Mouse (Mus musculus): ENCODE measurements around the gene Dner.
A peak's percentile ranks its signal among the peaks of the same experiment; 100 is the strongest.

Gene Dner

GRCm38 (mm10) chr1:84695517-84696411 lies at the start of gene Dner:
TSS of gene Dner (minus strand) at chr1:84696221.
- peak; percentile 90 for DNase-seq (ENCODE audit: low spot score)

- no peak for DNase-seq (ENCODE audit: low spot score)
Measured at GRCm38 (mm10) chr1:84742156-84742555, 46.1 kb upstream of the Dner start.

- no peak for DNase-seq (ENCODE audit: low spot score)
Measured at GRCm38 (mm10) chr1:84740080-84740479, 44.1 kb upstream of the Dner start.

DNA sequence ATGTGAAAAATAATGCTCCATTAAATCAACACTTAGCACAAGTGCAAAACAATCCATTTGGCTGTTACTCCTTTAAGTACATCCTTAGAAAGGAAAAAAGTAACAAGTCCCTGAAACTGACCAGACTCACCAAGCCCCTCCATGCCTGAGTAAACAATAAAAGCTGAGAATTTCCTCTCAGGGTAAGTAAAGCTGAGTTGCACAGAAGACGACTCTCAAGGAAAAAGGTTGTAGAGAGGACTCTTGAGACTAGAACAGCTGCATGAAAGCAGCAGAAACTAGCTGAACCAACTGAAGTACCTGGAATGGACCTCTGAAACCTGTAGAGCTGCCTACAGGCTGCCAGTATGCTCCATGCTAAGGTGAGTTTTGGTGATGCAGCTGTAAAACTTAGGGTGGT lies 41.1 kb upstream of the Dner start:
- no peak for DNase-seq (ENCODE audit: low spot score)

GRCm38 (mm10) chr1:84733799-84734198 lies 37.8 kb upstream of the Dner start:
- peak; percentile 66 for DNase-seq (ENCODE audit: low spot score)

DNA sequence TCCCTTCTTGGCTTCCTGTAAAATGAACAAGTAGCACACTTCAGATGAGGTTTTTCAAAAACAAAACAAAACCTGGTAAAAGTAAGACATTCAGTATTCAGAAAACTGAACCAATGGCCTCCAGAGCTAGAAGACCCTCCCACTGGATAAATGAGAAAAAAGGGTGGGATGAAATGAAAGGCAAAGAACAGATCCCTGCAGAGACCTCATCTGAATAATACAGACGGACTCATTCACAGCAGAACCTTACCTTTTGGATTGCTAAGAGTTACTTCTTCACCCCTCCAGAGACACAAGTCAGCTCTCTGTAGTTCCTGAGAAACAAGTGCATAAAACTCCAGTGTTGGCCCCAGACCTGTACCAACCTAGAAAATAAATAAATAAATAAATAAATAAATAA lies 35.7 kb upstream of the Dner start:
- DNase-seq (ENCODE audit: low spot score), result no peak

GRCm38 (mm10) chr1:84722841-84723240 lies 26.8 kb upstream of the Dner start:
- no peak for DNase-seq (ENCODE audit: low spot score)

- DNase-seq (ENCODE audit: low spot score), result no peak
Measured at GRCm38 (mm10) chr1:84722371-84722770, 26.4 kb upstream of the Dner start.

DNA sequence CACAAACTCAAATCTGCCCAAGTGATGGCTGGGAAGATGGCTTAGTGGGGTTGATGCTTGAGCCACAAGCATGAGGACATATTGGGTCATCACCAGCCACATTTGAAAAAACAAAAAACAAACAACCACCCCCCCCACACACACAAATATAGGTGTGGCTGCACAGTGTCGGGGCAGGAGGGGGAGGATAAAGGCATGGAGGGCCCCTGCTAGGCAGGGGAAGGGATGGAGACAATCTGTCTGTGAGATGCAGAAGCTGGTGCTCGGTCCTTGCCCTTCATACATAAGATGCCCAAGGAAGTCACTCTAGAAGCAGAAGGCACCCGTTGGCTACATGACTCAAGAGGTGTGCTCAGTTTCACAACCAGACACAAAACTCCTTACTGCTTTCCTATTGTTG lies 25.9 kb upstream of the Dner start:
- no peak for DNase-seq (ENCODE audit: low spot score)

DNA sequence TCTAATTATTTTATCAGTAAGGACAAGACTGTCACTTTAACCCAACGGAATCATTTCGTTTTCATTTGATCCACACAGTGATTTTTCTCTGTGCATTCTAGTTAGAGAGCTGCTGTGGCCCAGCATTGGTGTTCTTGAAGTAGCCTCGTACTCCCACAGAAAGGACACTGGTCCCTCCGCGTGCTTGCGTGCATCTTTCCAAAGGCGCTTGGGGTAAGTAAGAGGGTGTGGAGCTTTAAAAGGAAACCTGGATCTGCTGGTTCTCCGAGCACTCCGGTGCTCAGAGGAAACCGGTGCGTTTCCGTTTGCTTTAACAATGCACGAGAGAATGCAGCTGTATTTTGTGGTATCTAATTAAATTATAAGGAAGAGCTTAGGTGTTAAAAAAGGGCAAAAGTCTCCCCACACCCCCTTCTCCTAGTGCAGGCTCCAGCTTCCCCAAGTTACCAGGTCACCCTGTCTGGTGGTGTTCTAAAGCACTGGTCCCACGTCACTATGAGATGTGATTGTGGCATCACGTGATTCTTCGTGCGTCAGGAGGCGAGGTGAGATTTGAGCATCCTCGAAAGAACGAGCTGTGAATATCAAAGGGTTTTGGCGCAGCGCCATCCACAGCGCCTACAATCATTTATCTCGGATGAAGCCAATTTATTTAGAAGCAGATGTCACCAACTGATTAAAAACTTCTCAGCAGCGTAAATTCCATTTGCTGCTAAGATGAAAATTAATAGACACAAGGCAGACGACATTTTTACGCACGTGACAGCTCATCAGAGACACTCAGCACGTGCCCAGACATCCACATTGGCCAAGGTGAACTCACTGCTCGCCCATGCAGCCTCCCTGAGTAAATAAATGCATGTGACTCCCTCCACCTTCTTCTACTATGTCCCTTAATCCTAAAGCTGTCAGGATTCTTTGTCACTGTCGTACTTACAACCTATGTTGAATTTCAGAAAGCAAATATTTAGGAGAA lies 14.1 kb upstream of the Dner start:
- DNase-seq (ENCODE audit: low spot score), result peak; percentile 15

DNA sequence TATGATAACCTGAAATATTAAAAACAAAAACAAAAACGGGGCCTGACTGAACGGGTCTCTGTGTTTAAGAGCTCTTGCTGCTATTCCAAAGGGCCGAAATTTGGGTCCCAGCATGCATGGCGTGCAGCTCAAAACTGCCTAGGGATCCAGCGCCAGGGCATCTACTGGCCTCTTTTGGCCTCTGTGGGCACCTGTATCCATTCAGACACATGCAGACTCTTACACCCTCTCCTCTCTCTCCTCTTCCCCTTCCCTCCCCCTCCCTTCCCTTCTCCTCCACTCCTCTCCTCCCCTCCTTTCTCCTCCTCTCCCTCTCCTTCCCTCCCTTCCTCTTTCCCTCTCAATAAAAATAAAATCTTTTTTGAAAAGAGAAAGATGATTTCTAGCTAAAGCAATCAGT lies 13.4 kb upstream of the Dner start:
- peak; percentile 26 for DNase-seq (ENCODE audit: low spot score)

- no peak for DNase-seq (ENCODE audit: low spot score)
Measured at GRCm38 (mm10) chr1:84700254-84700653, 4.2 kb upstream of the Dner start.

- peak; percentile 81 for DNase-seq (ENCODE audit: low spot score)
Measured at GRCm38 (mm10) chr1:84697136-84697535, 1.1 kb upstream of the Dner start.

DNA sequence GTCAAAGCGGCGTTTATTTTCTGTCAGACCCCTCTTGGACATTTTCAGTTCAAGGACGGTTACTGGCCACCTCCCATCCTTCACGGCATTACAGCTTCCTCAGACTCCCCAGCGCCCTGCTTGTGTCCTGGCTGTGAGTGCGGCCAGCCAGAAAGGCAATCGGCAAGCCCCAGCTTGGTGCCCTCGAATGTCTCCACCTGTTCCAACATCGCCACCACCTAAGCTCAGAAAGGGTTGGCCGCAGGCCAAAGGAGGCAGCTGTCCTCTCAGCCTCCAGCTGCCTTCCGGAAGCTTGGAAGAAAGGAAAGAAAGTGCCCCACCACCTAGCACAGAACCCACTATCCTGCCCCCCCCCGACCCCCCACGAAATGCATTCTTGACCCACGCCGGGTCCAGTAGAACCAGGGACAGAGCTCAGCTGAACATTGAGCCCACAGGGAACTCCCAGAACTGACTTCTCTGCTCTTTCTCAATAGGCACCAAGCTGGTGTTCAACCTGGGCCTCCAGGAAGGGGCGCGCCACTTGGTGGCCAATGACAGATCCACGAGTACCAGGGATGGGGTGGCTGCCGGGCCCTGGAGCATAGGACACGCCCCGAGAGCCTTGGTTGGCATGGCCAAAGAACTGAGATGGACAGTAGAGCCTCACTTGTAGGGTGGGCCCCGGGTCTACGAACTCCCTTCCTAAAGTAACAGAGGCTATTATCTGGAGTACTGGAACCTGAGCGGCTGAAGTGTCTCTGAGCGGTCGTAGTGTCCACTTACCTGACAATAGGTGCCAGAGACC lies 1.1 kb downstream of the Dner start:
- peak; percentile 65 for DNase-seq (ENCODE audit: low spot score)

DNA sequence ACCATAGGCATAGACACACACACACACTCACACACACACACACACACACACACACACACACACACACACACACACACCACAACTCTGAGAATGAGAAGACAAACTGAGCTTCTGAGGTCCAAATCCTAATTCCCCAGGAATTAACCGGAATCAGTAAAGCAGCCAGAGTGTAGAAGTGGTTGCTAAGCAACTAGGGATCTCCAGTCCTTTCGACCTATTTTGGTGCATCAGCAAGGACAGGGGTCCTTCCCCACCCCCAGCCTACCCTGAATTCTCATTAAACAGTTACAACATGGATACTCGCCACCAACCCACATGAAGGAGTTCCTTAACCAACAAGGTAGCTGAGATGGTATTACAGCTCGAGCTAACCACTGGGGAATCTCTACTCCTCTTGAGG lies 18.1 kb downstream of the Dner start:
- no peak for DNase-seq (ENCODE audit: low spot score)

DNA sequence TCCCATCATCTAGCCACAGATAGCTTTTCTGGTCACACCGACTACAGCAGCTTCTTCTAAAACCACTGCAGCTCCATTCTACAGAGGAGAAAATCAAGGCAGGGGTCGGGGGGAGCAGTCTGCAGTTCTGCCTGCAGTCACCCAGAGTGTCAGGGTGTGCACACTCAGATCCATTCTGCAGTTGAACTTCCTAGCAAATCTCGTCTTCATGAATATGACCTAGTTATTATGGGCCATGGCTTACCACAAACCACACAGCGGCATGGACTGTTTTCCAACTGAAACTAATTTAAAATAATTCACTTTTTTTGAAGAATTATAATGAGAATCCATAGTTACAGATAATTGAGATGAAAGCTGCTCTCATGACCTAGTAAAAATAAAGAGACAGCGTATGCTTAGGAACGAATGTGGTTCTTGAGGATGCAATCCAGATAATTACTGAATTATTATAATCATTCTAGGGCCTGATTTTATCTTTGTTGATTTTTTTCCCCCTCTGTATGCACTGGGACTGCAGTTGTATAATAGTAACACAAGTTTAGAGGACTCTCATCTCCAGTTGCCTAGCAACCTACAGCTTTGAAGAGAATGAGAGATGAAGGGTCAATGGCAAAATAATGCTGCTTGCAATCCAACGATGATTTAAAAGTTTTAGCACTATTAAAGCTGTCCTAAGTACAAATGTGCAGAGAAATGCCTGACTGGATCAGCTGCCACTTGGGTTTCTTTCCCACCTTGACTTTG lies 27.7 kb downstream of the Dner start:
- DNase-seq (ENCODE audit: low spot score), result peak; percentile 62

GRCm38 (mm10) chr1:84667660-84668059 lies 28.4 kb downstream of the Dner start:
- no peak for DNase-seq (ENCODE audit: low spot score)

- peak; percentile 12 for DNase-seq (ENCODE audit: low spot score)
Measured at GRCm38 (mm10) chr1:84664377-84665118, 31.5 kb downstream of the Dner start.

- peak; percentile 20 for DNase-seq (ENCODE audit: low spot score)
Measured at GRCm38 (mm10) chr1:84646781-84647180, 49.2 kb downstream of the Dner start.

DNA sequence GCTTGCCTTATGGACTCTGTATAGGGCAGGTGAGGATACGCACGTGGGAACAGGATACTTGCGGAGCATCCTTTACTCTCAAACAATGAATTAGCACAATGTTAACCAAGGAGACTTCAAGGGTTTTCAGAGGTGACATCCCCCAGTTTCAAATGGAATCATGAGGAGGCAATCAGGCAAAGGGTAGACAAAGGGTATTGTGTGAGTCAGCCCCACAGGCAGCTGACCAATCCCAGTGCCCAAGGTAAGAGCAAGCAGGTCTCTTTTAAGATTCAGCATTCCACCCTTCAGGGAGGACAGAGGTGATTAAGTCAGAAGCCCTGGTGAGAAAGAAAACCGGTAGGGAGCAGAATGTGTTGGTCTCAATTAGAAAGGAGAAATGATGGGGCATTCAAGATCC lies 55.6 kb downstream of the Dner start:
- no peak for DNase-seq (ENCODE audit: low spot score)

DNA sequence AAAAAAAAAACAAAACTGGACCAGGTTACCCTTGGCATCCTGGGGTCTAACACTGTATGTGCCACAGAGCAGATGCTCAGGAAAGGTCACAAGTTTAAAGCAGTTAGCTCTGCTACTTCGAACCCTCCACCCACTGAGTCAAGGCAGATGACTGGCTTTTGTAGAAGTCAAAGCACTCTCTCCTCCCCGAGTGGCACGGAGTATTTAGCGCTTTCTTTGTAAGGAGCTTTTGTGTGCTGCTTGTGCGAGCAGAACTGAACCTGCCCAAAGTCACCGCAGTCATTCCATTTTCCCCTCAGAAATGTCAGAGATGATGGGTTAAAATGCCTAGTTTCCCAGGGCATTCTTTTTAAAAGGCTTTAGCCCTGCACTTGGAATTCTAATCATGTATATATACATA lies 59.1 kb downstream of the Dner start:
- DNase-seq (ENCODE audit: low spot score), result no peak

Measured in retina, embryonic 14.5 days (tissue).